Mouse (Mus musculus) ES-Bruce4 (cell line): ENCODE results near the gene Tcf7l1. TPM values are rescaled to one million over a fixed set of nuclear protein-coding genes. Genes with fewer than 3 reads are reported as not detected.
A peak's percentile ranks its signal among the peaks of the same experiment; 100 is the strongest.

Source experiments
- H3K27ac ChIP-seq: 2 replicates; pipeline ENCODE4 v1.5.1; 2012; ENCODE audit warnings: low read length, inconsistent platforms; ENCODE audit not compliant: insufficient read depth
- H3K27me3 ChIP-seq: 2 replicates; pipeline ENCODE4 v1.6.1; 2012; ENCODE audit warnings: mild to moderate bottlenecking, low read length, inconsistent platforms; ENCODE audit not compliant: control insufficient read depth, poor library complexity, insufficient read depth, severe bottlenecking
- H3K36me3 ChIP-seq: 2 replicates; pipeline ENCODE4 v1.6.1; 2012; ENCODE audit warnings: inconsistent platforms, mild to moderate bottlenecking, low read length, moderate library complexity; ENCODE audit not compliant: control insufficient read depth, poor library complexity, insufficient read depth, severe bottlenecking
- H3K4me1 ChIP-seq: one replicate; pipeline ENCODE4 v1.8.1; 2011; ENCODE audit warnings: low read length; ENCODE audit not compliant: control insufficient read depth, insufficient read depth
- H3K4me3 ChIP-seq: 2 replicates; pipeline ENCODE4 v1.5.1; 2011; ENCODE audit warnings: low read depth, mild to moderate bottlenecking, low read length
- H3K9ac ChIP-seq: 2 replicates; pipeline ENCODE4 v1.6.1; 2012; ENCODE audit warnings: low read depth, mild to moderate bottlenecking, inconsistent platforms; ENCODE audit not compliant: poor library complexity, severe bottlenecking
- H3K9me3 ChIP-seq: replicated peaks from 2 replicates; pipeline ENCODE4 v1.6.1; 2012; ENCODE audit warnings: mild to moderate bottlenecking, low read length, inconsistent platforms; ENCODE audit not compliant: control insufficient read depth, poor library complexity, insufficient read depth, severe bottlenecking
- CTCF ChIP-seq: IDR thresholded peaks from one replicate; pipeline ENCODE4 v1.8.1; 2011; ENCODE audit warnings: low read depth, low read length
- EP300 ChIP-seq: IDR thresholded peaks from 2 replicates; pipeline ENCODE4 v1.6.1; 2011; ENCODE audit warnings: low read depth, low read length; ENCODE audit not compliant: insufficient read depth
- POLR2A ChIP-seq: IDR thresholded peaks from one replicate; pipeline ENCODE4 v1.8.1; 2011; ENCODE audit warnings: low read length; ENCODE audit not compliant: insufficient read depth
- polyA plus RNA-seq: library from polyadenylated mRNA; stranded (reverse); fragments of >200 nt; gene quantifications from 2 replicates; pipeline ENCODE4 v1.2.4, GENCODE M21; 2011; ENCODE audit warnings: low read depth; ENCODE audit not compliant: missing spikeins, insufficient read depth, insufficient read length

Tcf7l1 gene
- polyA plus RNA-seq, 1 experiment, result 84.8 TPM

DNA sequence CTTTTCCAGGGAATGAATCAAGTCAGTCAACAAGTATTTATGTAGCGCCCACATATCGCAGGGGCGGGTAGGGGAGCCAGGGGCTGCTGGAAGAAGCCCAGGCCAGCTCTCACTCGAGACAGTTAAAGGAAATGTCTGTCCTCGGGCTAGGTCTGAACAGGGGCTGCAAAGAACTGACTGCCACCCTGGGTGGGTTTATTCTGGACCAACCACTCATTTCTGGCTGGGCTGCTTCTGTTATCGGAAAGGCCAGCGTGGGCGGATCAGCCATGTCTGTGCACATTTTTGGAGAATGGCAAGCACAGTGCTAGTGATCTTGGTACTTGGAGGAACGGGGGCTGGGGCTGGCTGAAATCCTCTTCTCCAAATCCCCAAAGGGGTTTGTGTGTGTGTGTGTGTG lies 103.9 kb downstream of the Tcf7l1 start:
- Histone ChIP-seq H3K27ac (no peak overlapping the region), H3K4me1 (no peaks in the 10 kb centered on the region), H3K9ac (no peak overlapping the region), H3K27me3 (no peaks in the 10 kb centered on the region), H3K9me3 (no peaks in the 10 kb centered on the region), H3K4me3 (no peak overlapping the region), H3K36me3 (no peaks in the 10 kb centered on the region)
- no peak for TF ChIP-seq EP300
- no peak for TF ChIP-seq CTCF
- no peak for TF ChIP-seq POLR2A

DNA sequence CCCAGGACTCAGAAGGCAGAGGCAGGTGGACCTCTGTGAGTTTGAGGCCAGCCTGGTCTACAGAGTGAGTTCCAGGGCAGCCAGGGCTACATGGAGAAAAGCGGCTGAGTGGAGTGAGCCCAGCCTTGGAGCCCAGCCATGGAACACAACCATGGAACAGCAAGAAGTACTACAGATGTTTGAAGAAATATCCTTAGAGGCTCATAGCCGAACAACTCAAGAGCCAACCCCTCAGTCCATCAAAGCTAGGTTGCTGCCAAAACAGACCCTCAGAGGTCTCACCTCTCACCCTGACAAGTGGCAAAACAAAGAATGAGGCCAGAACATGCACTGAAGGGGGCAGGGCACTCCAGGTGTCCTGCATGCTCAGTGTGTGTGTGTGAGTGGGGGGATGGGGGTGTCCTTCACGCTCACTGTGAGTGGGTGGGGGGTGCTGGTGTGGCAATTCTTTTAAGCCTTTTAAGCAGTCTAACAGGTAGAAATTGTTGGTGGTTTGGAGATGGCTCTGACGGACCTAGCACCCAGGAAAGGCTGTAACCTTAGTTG lies 104.7 kb downstream of the Tcf7l1 start:
- H3K4me3 ChIP-seq, result no peak overlapping the region
- no peaks in the 10 kb centered on the region for H3K27me3 ChIP-seq
- H3K9me3 ChIP-seq, result no peaks in the 10 kb centered on the region
- TF ChIP-seq EP300 (no peak), CTCF (no peak), POLR2A (no peak)
- no peaks in the 10 kb centered on the region for H3K4me1 ChIP-seq
- no peaks in the 10 kb centered on the region for H3K36me3 ChIP-seq
- no peak overlapping the region for H3K27ac ChIP-seq
- H3K9ac ChIP-seq, result no peak overlapping the region

DNA sequence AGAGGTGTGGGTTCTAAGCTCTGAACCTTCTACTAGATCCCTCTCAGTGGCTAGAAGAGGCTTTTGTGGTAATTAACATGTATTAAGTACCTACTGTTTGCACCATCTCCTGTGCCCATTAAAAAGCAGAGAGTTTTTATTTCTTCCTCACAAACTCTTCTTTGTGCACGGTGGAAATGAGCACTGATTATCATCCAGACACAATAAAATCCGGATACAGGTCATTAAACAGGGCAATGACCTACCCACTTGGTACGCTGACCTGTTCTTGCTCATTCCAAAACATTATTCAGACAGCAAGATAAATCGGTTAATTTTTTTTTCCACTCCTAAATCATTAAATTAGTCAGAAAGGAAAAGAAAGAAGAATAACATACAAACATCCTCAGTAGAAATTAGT lies 106.8 kb downstream of the Tcf7l1 start:
- TF ChIP-seq EP300 (no peak), POLR2A (no peak), CTCF (no peak)
- no peaks in the 10 kb centered on the region for H3K36me3 ChIP-seq
- no peak overlapping the region for H3K27ac ChIP-seq
- H3K27me3 ChIP-seq, result no peaks in the 10 kb centered on the region
- H3K9me3 ChIP-seq, result no peaks in the 10 kb centered on the region
- no peak overlapping the region for H3K9ac ChIP-seq
- H3K4me3 ChIP-seq, result no peak overlapping the region
- H3K4me1 ChIP-seq, result peaks cover 5% of the 10 kb centered on the region

DNA sequence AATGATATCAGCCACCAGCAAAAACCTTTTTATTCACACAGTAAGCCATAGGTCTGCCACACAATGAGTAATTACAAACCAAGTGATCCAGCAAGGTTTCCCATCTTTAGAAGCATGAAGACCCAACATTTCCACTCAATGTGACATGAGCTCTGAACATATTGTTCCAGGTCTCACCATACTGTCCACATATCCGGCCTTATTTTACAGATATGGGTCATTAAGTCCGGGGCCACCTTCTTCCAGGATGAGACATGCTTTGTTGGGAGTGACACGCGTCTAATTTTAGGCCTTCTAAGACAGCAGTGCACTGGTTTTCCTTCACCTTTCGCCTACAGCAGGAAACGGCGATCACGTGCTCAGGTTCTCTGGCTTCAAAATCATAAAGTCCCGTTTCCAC lies 108.1 kb downstream of the Tcf7l1 start:
- no peak overlapping the region for H3K27ac ChIP-seq
- no peaks in the 10 kb centered on the region for H3K27me3 ChIP-seq
- H3K36me3 ChIP-seq, result no peaks in the 10 kb centered on the region
- H3K4me3 ChIP-seq, result no peak overlapping the region
- H3K4me1 ChIP-seq, result peaks cover 5% of the 10 kb centered on the region
- no peaks in the 10 kb centered on the region for H3K9me3 ChIP-seq
- no peak for TF ChIP-seq POLR2A
- no peak overlapping the region for H3K9ac ChIP-seq

DNA sequence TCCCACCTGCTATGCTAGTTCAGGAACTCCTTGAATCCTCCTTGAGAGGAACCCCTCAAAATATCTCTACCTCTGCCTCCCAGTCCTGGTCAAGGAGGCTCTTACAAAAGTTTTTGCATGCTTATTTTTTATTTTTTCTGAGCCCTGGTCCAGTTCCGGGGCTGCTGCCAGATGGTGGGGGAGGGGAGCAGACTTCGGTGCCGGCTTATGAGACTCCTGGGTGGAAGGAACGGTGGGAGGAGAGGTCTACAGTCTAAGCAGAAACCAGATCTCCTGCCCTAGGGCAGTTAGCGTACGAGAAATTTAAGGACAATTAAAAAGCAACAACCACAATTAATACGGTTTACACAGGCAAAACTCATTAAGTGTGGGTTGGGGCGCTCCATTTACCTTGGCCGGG lies 110.4 kb downstream of the Tcf7l1 start:
- no peaks in the 10 kb centered on the region for H3K9me3 ChIP-seq
- peak overlapping the region; percentile 37; the same call in 1 of the 2 replicates for H3K27ac ChIP-seq
- peaks cover 5% of the 10 kb centered on the region for H3K4me1 ChIP-seq
- H3K27me3 ChIP-seq, result no peaks in the 10 kb centered on the region
- TF ChIP-seq CTCF (no peak), EP300 (no peak), POLR2A (no peak)
- H3K4me3 ChIP-seq, result no peak overlapping the region
- H3K9ac ChIP-seq, result no peak overlapping the region
- no peaks in the 10 kb centered on the region for H3K36me3 ChIP-seq

DNA sequence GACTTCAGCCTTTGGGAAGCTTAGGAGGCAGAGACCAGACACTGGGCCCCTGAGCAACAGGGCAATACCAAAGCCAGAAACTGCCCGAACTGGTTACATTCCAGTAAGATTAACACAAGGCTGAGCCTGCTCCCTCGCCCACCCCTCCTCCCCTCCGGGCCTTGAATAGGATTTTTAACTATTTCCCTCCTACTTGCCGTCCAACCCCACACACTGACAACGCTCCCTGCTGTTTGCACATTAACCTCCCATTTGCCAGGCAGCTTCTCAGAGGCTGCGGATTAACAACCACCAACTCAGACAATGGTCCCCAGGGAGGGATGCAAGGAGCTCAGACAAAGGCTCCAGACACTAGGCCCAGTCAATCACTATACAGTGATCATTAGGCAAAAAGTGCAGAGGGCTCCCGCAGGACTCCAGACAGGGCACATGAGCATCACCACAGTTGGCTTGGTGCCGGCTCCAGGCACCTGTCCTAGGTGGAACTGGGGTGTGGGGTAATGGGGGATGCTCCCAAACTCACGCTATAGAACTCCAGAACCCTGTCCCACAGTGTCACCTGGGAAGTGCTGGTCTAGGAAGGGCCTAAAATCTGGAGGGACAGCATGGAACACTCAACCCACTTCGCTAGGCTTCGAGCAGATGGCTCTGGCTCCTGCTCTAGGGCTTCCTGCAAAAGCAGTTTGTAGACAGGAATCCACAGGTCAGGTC lies 111.4 kb downstream of the Tcf7l1 start:
- peaks cover 5% of the 10 kb centered on the region for H3K4me1 ChIP-seq
- no peaks in the 10 kb centered on the region for H3K36me3 ChIP-seq
- H3K27me3 ChIP-seq, result no peaks in the 10 kb centered on the region
- peak overlapping the region; percentile 62 for H3K27ac ChIP-seq
- no peaks in the 10 kb centered on the region for H3K9me3 ChIP-seq
- TF ChIP-seq CTCF (no peak), POLR2A (no peak), EP300 (peak; percentile 91)
- H3K4me3 ChIP-seq, result peak overlapping the region; percentile 12; the same call in 1 of the 2 replicates
- peak overlapping the region; percentile 35; the same call in 1 of the 2 replicates for H3K9ac ChIP-seq
